Mouse (Mus musculus) kidney, adult 2 months (tissue): ENCODE results near the gene Slc5a10.

Source experiments
- CTCF ChIP-seq: fragments of 200-500 bp; conservative IDR thresholded peaks from 2 replicates; pipeline ENCODE4 v1.5.1; 2011; ENCODE audit warnings: low read depth, mild to moderate bottlenecking, control low read depth, low read length, moderate library complexity, mixed read lengths; ENCODE audit not compliant: insufficient read depth, insufficient read length
- POLR2A ChIP-seq: fragments of 200-500 bp; IDR thresholded peaks from one replicate; pipeline ENCODE4 v1.6.1; 2011; ENCODE audit warnings: low read depth, low read length, control low read depth

GRCm38 (mm10) chr11:61629621-61630020 lies 91.0 kb downstream of the Slc5a10 start:
- peak; percentile 48 for TF ChIP-seq CTCF
- no peak for TF ChIP-seq POLR2A
